8 mouse cellular contexts compared by ENCODE assay signal in the genomic region with DNA sequence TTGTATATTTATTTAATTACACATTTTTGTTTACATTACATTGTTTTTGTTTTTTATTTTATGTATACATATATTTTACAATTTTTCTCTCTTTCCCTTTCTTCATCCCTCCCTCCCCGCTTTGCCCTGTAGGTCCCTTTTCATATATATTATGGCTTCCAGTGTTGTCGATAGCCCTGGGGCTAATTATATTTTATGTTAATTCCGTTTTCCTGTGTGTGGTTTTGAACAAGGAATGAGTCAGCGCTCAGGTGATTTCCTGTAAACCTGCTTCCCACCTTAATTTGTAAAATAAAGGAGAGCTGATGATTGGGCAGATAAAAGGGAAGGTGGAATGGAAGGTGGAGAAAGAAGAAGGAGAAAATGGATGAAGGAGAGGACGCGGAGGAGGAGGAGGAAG. TPM values are rescaled to one million over a fixed set of nuclear protein-coding genes. Genes with fewer than 3 reads are reported as not detected.
DNase-seq lines count a peak whose midpoint lies in the region; ATAC-seq and TF ChIP-seq lines count a peak whose summit lies in the region.

Nfu1 (plus strand) TSS at position 350 of the 400 bp plus-strand sequence.

- no peaks in the 10 kb centered on the region for H3K27me3 ChIP-seq in intestine, postnatal 0 days (replicated peaks; ENCODE audit: control insufficient read depth, insufficient read depth, low read length)
- H3K27me3 ChIP-seq in midbrain, embryonic 11.5 days (ENCODE audit: control insufficient read depth, insufficient read depth, low read length), result no peaks in the 10 kb centered on the region

- H3K9ac ChIP-seq in intestine, postnatal 0 days (ENCODE audit: low read depth, low read length), result peak within 1 kb of the TSS; percentile 90
- peak within 1 kb of the TSS; percentile 76 for H3K9ac ChIP-seq in midbrain, embryonic 11.5 days (ENCODE audit: low read length)

- TF ChIP-seq POLR2A in bone marrow, adult 2 months (IDR thresholded peaks at IDR 0.05; ENCODE audit: borderline replicate concordance, control insufficient read depth, low read depth, low read length), result no peak

- TF ChIP-seq CTCF in bone marrow, adult 2 months (IDR thresholded peaks at IDR 0.05; ENCODE audit: control insufficient read depth, insufficient read depth, low read length), result no peak
- no peak for TF ChIP-seq CTCF in intestine, postnatal 0 days (IDR thresholded peaks at IDR 0.05; ENCODE audit: low read depth)

- no peak for ATAC-seq in intestine, postnatal 0 days
- ATAC-seq in midbrain, embryonic 11.5 days (ENCODE audit: low FRiP score), result no peak

- peak within 1 kb of the TSS; percentile 95 for H3K27ac ChIP-seq in bone marrow, adult 2 months (ENCODE audit: control insufficient read depth, insufficient read depth, low read depth, low read length, poor library complexity)
- peak within 1 kb of the TSS; percentile 87 for H3K27ac ChIP-seq in intestine, postnatal 0 days (ENCODE audit: low read depth, low read length)
- H3K27ac ChIP-seq in midbrain, embryonic 11.5 days (ENCODE audit: low read depth, low read length), result peak within 1 kb of the TSS; percentile 17; the same call in 1 of the 2 replicates

- peaks cover 7% of the 10 kb centered on the region; the same call in 1 of the 2 replicates for H3K36me3 ChIP-seq in intestine, postnatal 0 days (ENCODE audit: control insufficient read depth, insufficient read depth)
- H3K36me3 ChIP-seq in midbrain, embryonic 11.5 days (ENCODE audit: control insufficient read depth, insufficient read depth, low read length), result no peaks in the 10 kb centered on the region

- WGBS in bone marrow, adult 2 months, result 17% methylated on average over 6 of the region's 6 CpGs
- 76% methylated on average over 6 of the region's 6 CpGs for WGBS in intestine, postnatal 0 days
- WGBS in midbrain, embryonic 11.5 days, result 81% methylated on average over 6 of the region's 6 CpGs

- H3K9me3 ChIP-seq in intestine, postnatal 0 days (ENCODE audit: control insufficient read depth), result no peaks in the 10 kb centered on the region
- no peaks in the 10 kb centered on the region for H3K9me3 ChIP-seq in midbrain, embryonic 11.5 days (ENCODE audit: control insufficient read depth, low read length)

- H3K4me3 ChIP-seq in bone marrow, adult 2 months (replicated peaks; ENCODE audit: control insufficient read depth, low read depth, low read length), result peak within 1 kb of the TSS; percentile 93
- H3K4me3 ChIP-seq in intestine, postnatal 0 days (ENCODE audit: low read depth, low read length), result peak within 1 kb of the TSS; percentile 93
- peak within 1 kb of the TSS; percentile 56 for H3K4me3 ChIP-seq in midbrain, embryonic 11.5 days (ENCODE audit: low read depth, low read length)

- DNase-seq in layer of hippocampus, adult 8-10 months (ENCODE audit: low spot score in 2 of 2), result no peak
- DNase-seq in layer of hippocampus, adult 9-10 months (ENCODE audit: low spot score), result no peak
- DNase-seq in gastrocnemius, postnatal 4 days (ENCODE audit: low spot score in 2 of 2), result no peak
- no peak for DNase-seq in midbrain, embryonic 11.5 days (ENCODE audit: low spot score, missing footprints)
- DNase-seq in spleen, postnatal 14 days (ENCODE audit: low spot score in 2 of 2), result no peak
- no peak for DNase-seq in frontal cortex, postnatal 25 days (ENCODE audit: low spot score in 2 of 2)

- H3K4me1 ChIP-seq in bone marrow, adult 2 months (ENCODE audit: control insufficient read depth, insufficient read depth, low read length), result peaks cover 3% of the 10 kb centered on the region
- H3K4me1 ChIP-seq in intestine, postnatal 0 days (replicated peaks; ENCODE audit: control insufficient read depth, insufficient read depth, low read length), result 0 out of 2 replicates have a peak, but pooled peaks cover 4% of the 10 kb centered on the region
- H3K4me1 ChIP-seq in midbrain, embryonic 11.5 days (ENCODE audit: control insufficient read depth, insufficient read depth, low read length), result peaks cover 5% of the 10 kb centered on the region; the same call in 1 of the 2 replicates

- H3K4me2 ChIP-seq in intestine, postnatal 0 days (replicated peaks; ENCODE audit: low read depth), result peak within 1 kb of the TSS; percentile 81
- H3K4me2 ChIP-seq in midbrain, embryonic 11.5 days, result peak within 1 kb of the TSS; percentile 66

RNA-seq across cellular contexts. Expression of gene Nfu1, which starts in this region (rescaled TPM):
- total RNA-seq in layer of hippocampus, adult 8-10 months (2022), result 10 to 100 TPM; 61.1 to 69.5 (median 63.8) TPM
- polyA plus RNA-seq in bone marrow, adult 2 months (2011; ENCODE audit: insufficient read depth, insufficient read length, low replicate concordance, missing spikeins), result 25.4 and 65.4 TPM in 2 replicates
- total RNA-seq in gastrocnemius, postnatal 4 days (2021), result 10 to 100 TPM; 61.7 to 68.1 TPM
- 75.6 and 81.8 TPM in 2 replicates for polyA plus RNA-seq in intestine, postnatal 0 days (2015; fragmentation: Nextera tagmentation; extraction: Ambion mirVana)
- polyA plus RNA-seq in midbrain, embryonic 11.5 days (2014; fragmentation: Nextera tagmentation; extraction: Ambion mirVana), result 89.9 and 91.8 TPM in 2 replicates

Comparison
In these comparisons a context has a peak if more than half of its experiments do, and no peak if none do; other contexts are left out.
1. H3K27ac ChIP-seq: peak in every context shown above with its lines; median percentile 95 in bone marrow, adult 2 months; 87 in intestine, postnatal 0 days; 17 in midbrain, embryonic 11.5 days.